ENCODE assay signal across 8 mouse cellular contexts in the genomic region with DNA sequence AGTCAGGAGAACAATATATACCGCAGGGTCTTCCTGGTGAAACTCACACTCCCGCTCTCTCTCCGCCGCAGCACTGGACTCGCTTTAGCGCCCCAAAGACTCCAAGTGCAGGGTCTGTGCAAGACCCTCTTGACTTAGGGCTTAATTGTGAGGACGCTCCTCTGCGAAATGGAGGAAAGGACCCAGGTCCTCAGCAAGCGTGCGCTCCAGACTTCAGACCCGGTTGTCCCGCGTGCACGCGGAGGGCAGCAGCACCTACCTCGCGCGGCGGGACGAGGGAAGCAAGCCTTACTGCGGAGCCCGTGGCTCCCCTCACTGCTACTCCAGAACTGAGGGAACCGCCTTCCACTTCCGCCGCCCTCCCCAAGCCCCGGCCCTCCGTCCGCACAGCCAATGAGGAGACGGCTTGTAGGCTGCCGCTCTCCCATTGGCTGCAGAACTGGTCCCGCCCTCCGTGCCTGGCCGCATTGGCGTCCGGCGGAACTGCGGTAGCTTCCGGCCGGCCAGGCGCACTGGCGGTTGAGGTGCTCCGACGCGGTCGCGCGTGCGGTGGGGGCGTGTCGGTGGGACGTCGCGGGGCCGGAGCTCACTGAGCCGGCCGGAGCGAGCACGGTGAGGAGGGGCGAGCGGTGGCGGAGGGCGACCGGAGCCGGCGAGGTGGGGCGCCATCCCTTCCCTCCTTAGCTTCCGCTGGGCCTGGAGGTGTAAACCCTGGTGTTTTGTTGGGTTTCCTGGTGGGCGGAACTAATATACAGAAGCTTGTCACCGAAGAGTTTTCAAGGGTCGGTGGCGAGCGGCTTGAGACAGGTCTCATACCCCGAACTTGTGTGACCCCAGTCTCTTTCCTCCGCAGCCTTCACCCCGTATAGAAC. TPM values are rescaled to one million over a fixed set of nuclear protein-coding genes. Genes with fewer than 3 reads are reported as not detected.
DNase-seq lines count a peak whose midpoint lies in the region; ATAC-seq lines count a peak whose summit lies in the region.

TSS of gene Zbtb9 (plus strand) at position 465 of the 872 bp plus-strand sequence.

- WGBS in hindbrain, embryonic 14.5 days, result under 1% methylated on average over 72 of the region's 75 CpGs

- H3K4me3 ChIP-seq in hindbrain, embryonic 14.5 days (replicated peaks; ENCODE audit: low read length), result peak within 1 kb of the TSS; percentile 92

- H3K9me3 ChIP-seq in hindbrain, embryonic 14.5 days (ENCODE audit: control insufficient read depth, low read length), result no peaks in the 10 kb centered on the region

- peak; percentile 97 for DNase-seq in R1 (ENCODE audit: low read depth, low spot score)
- peak; percentile 97 to 98 for DNase-seq in cerebellum, postnatal 25 days
- DNase-seq in frontal cortex, postnatal 25 days (ENCODE audit: low spot score in 2 of 2), result peak; percentile 82 to 93
- peak; percentile 95 for DNase-seq in hindbrain, embryonic 14.5 days (ENCODE audit: low spot score)
- DNase-seq in layer of hippocampus, postnatal 36 days, result peak; percentile 96
- peak; percentile 98 for DNase-seq in lung, postnatal 36 days
- peak; percentile 97 for DNase-seq in retina, postnatal 1 day
- peak; percentile 89 to 96 for DNase-seq in urinary bladder, adult 18-20 months (ENCODE audit: low spot score in 2 of 2)

- peak within 1 kb of the TSS; percentile 79 for H3K27ac ChIP-seq in hindbrain, embryonic 14.5 days

- no peaks in the 10 kb centered on the region for H3K27me3 ChIP-seq in hindbrain, embryonic 14.5 days (ENCODE audit: control insufficient read depth, insufficient read depth, low read length)

- peaks cover 50% of the 10 kb centered on the region for H3K36me3 ChIP-seq in hindbrain, embryonic 14.5 days (replicated peaks; ENCODE audit: control insufficient read depth, insufficient read depth)

- H3K4me2 ChIP-seq in hindbrain, embryonic 14.5 days (replicated peaks), result peak within 1 kb of the TSS; percentile 96

- H3K9ac ChIP-seq in hindbrain, embryonic 14.5 days, result peak within 1 kb of the TSS; percentile 79

- peaks cover 38% of the 10 kb centered on the region for H3K4me1 ChIP-seq in hindbrain, embryonic 14.5 days (replicated peaks; ENCODE audit: control insufficient read depth, insufficient read depth, low read length)

- peak; percentile 98 for ATAC-seq in hindbrain, embryonic 14.5 days (ENCODE audit: low FRiP score)

RNA-seq across cellular contexts. Expression of gene Zbtb9, which starts in this region (rescaled TPM):
- polyA plus RNA-seq in hindbrain, embryonic 14.5 days (2014; fragmentation: Nextera tagmentation; extraction: Ambion mirVana), result 9.7 and 11.1 TPM in 2 replicates
- 10 to 100 TPM; 15.0 to 15.6 TPM for total RNA-seq in layer of hippocampus, postnatal 36 days (2021)

Comparison
In these comparisons a context has a peak if more than half of its experiments do, and no peak if none do; other contexts are left out.
1. Peak in every context shown above with its lines: DNase-seq, ATAC-seq, H3K4me3 ChIP-seq and H3K27ac ChIP-seq.